In genomic region chr5:139388694-139389675, GRCm38 (mm10) we compare ENCODE assay signal across 8 mouse cellular contexts. TPM values are rescaled to one million over a fixed set of nuclear protein-coding genes. Genes with fewer than 3 reads are reported as not detected.
DNase-seq lines count a peak whose midpoint lies in the region; ATAC-seq lines count a peak whose summit lies in the region.

No protein-coding gene starts in this region.

- no peaks in the 10 kb centered on the region for H3K9me3 ChIP-seq in kidney, embryonic 15.5 days (replicated peaks)
- no peaks in the 10 kb centered on the region for H3K9me3 ChIP-seq in limb, embryonic 15.5 days
- H3K9me3 ChIP-seq in neural tube, embryonic 14.5 days (ENCODE audit: control insufficient read depth, low read length) = no peaks in the 10 kb centered on the region

- H3K4me3 ChIP-seq in kidney, embryonic 15.5 days (replicated peaks) = no peak overlapping the region
- no peak overlapping the region for H3K4me3 ChIP-seq in limb, embryonic 15.5 days
- H3K4me3 ChIP-seq in neural tube, embryonic 14.5 days (ENCODE audit: low read depth, low read length) = no peak overlapping the region

- no peak overlapping the region for H3K4me2 ChIP-seq in kidney, embryonic 15.5 days
- H3K4me2 ChIP-seq in limb, embryonic 15.5 days = no peak overlapping the region
- H3K4me2 ChIP-seq in neural tube, embryonic 14.5 days (ENCODE audit: low read depth, low read length) = no peak overlapping the region

- DNase-seq in kidney, adult 8-10 months = no peak
- peak; percentile 60 for DNase-seq in c-Kit-negative CD71-positive TER-119-positive erythroid progenitor cells, embryonic 14.5 days (ENCODE audit: low read depth, low spot score)
- peak; percentile 59 for DNase-seq in gastrocnemius, postnatal 14 days
- no peak for DNase-seq in adrenal gland, adult 18-20 months (ENCODE audit: low spot score in 2 of 2)

- no peaks in the 10 kb centered on the region for H3K27me3 ChIP-seq in kidney, embryonic 15.5 days
- H3K27me3 ChIP-seq in limb, embryonic 15.5 days = no peaks in the 10 kb centered on the region
- no peaks in the 10 kb centered on the region for H3K27me3 ChIP-seq in neural tube, embryonic 14.5 days (ENCODE audit: control insufficient read depth, insufficient read depth, low read length)

- peaks cover 5% of the 10 kb centered on the region; the same call in 1 of the 2 replicates for H3K36me3 ChIP-seq in kidney, embryonic 15.5 days
- H3K36me3 ChIP-seq in limb, embryonic 15.5 days = peaks cover 9% of the 10 kb centered on the region; the same call in 1 of the 2 replicates
- no peaks in the 10 kb centered on the region for H3K36me3 ChIP-seq in neural tube, embryonic 14.5 days (ENCODE audit: control insufficient read depth, insufficient read depth, low read length)

- intact Hi-C loops in gastrocnemius, postnatal 14 days (cut with DNase I; ENCODE audit: low total_unique reads) = no loop called here

- no peak for ATAC-seq in kidney, embryonic 15.5 days (replicated peaks; ENCODE audit: low FRiP score)
- no peak for ATAC-seq in limb, embryonic 15.5 days (ENCODE audit: insufficient number of reproducible peaks, low FRiP score, low TSS enrichment, low read depth)
- ATAC-seq in neural tube, embryonic 14.5 days (ENCODE audit: low read depth) = 0 out of 2 replicates have a peak, but pooled peaks have one; percentile 8
- ATAC-seq in granulocyte monocyte progenitor cell, adult 5-6 weeks (replicated peaks; ENCODE audit: poor library complexity, severe bottlenecking) = no peak

- peak overlapping the region; percentile 85 for H3K27ac ChIP-seq in kidney, embryonic 15.5 days
- peak overlapping the region; percentile 82 for H3K27ac ChIP-seq in limb, embryonic 15.5 days
- peak overlapping the region; percentile 66 for H3K27ac ChIP-seq in neural tube, embryonic 14.5 days (ENCODE audit: low read depth, low read length)

- 0 out of 2 replicates have a peak overlapping the region, but pooled peaks have one; percentile 21 for H3K9ac ChIP-seq in kidney, embryonic 15.5 days
- no peak overlapping the region for H3K9ac ChIP-seq in limb, embryonic 15.5 days
- H3K9ac ChIP-seq in neural tube, embryonic 14.5 days (replicated peaks; ENCODE audit: low read depth, low read length) = no peak overlapping the region

- H3K4me1 ChIP-seq in kidney, embryonic 15.5 days = peaks cover 78% of the 10 kb centered on the region
- peaks cover 41% of the 10 kb centered on the region for H3K4me1 ChIP-seq in limb, embryonic 15.5 days
- peaks cover 17% of the 10 kb centered on the region for H3K4me1 ChIP-seq in neural tube, embryonic 14.5 days (ENCODE audit: control insufficient read depth, insufficient read depth, low read length)

- WGBS in kidney, embryonic 15.5 days = 59% methylated on average over 17 of the region's 17 CpGs
- 40% methylated on average over 17 of the region's 17 CpGs for WGBS in limb, embryonic 15.5 days
- WGBS in neural tube, embryonic 14.5 days = 69% methylated on average over 17 of the region's 17 CpGs

RNA-seq across cellular contexts. Expression of gene Gpr146, which starts 11.5 kb away (rescaled TPM):
- polyA plus RNA-seq in kidney, embryonic 15.5 days (2015; fragmentation: Nextera tagmentation; extraction: Ambion mirVana) = 4.1 and 5.4 TPM in 2 replicates
- 10 to 100 TPM; 17.2 to 26.0 TPM for total RNA-seq in gastrocnemius, postnatal 14 days (2021)
- polyA plus RNA-seq in limb, embryonic 15.5 days (2015; fragmentation: Nextera tagmentation; extraction: Ambion mirVana) = 2.6 and 3.1 TPM in 2 replicates
- 1.8 and 2.2 TPM in 2 replicates for polyA plus RNA-seq in neural tube, embryonic 14.5 days (2014; fragmentation: Nextera tagmentation; extraction: Ambion mirVana)
- 10 to 100 TPM; 11.0 to 23.9 TPM for total RNA-seq in adrenal gland, adult 18-20 months (2021)
- total RNA-seq in granulocyte monocyte progenitor cell, adult 5-6 weeks (2014; fragmentation: Nextera tagmentation) = 5.0 and 7.3 TPM in 2 replicates
- total RNA-seq in granulocyte monocyte progenitor cell, adult 5-6 weeks (2017) = 4.0 and 5.4 TPM in 2 replicates

RNA-seq across cellular contexts. Expression of gene C130050O18Rik, which starts 16.1 kb away (rescaled TPM):
- polyA plus RNA-seq in kidney, embryonic 15.5 days (2015; fragmentation: Nextera tagmentation; extraction: Ambion mirVana) = 0.60 and 1.2 TPM in 2 replicates
- under 1 TPM; 0.39 to 0.60 TPM for total RNA-seq in gastrocnemius, postnatal 14 days (2021)
- polyA plus RNA-seq in limb, embryonic 15.5 days (2015; fragmentation: Nextera tagmentation; extraction: Ambion mirVana) = 7.1 and 10.4 TPM in 2 replicates
- 0.17 and 0.23 TPM in 2 replicates for polyA plus RNA-seq in neural tube, embryonic 14.5 days (2014; fragmentation: Nextera tagmentation; extraction: Ambion mirVana)
- total RNA-seq in adrenal gland, adult 18-20 months (2021) = under 1 TPM; 0.53 to 0.93 TPM
- 0.53 and 5.8 TPM in 2 replicates for total RNA-seq in granulocyte monocyte progenitor cell, adult 5-6 weeks (2014; fragmentation: Nextera tagmentation)
- 1.4 and 3.6 TPM in 2 replicates for total RNA-seq in granulocyte monocyte progenitor cell, adult 5-6 weeks (2017)

RNA-seq across cellular contexts. Expression of gene Gper1, which starts 34.0 kb away (rescaled TPM):
- 5.1 and 5.7 TPM in 2 replicates for polyA plus RNA-seq in kidney, embryonic 15.5 days (2015; fragmentation: Nextera tagmentation; extraction: Ambion mirVana)
- total RNA-seq in gastrocnemius, postnatal 14 days (2021) = 1 to 10 TPM; 2.2 to 2.4 TPM
- polyA plus RNA-seq in limb, embryonic 15.5 days (2015; fragmentation: Nextera tagmentation; extraction: Ambion mirVana) = 5.7 and 7.3 TPM in 2 replicates
- polyA plus RNA-seq in neural tube, embryonic 14.5 days (2014; fragmentation: Nextera tagmentation; extraction: Ambion mirVana) = 6.2 and 9.5 TPM in 2 replicates
- total RNA-seq in adrenal gland, adult 18-20 months (2021) = 1 to 10 TPM; 3.3 to 4.9 TPM
- total RNA-seq in granulocyte monocyte progenitor cell, adult 5-6 weeks (2014; fragmentation: Nextera tagmentation) = not detected in 2 replicates
- total RNA-seq in granulocyte monocyte progenitor cell, adult 5-6 weeks (2017) = not detected in 2 replicates

RNA-seq across cellular contexts. Expression of gene Cyp2w1, which starts 36.6 kb away (rescaled TPM):
- 0.16 and 0.60 TPM in 2 replicates for polyA plus RNA-seq in kidney, embryonic 15.5 days (2015; fragmentation: Nextera tagmentation; extraction: Ambion mirVana)
- not detected for total RNA-seq in gastrocnemius, postnatal 14 days (2021)
- polyA plus RNA-seq in limb, embryonic 15.5 days (2015; fragmentation: Nextera tagmentation; extraction: Ambion mirVana) = 22.8 and 23.5 TPM in 2 replicates
- polyA plus RNA-seq in neural tube, embryonic 14.5 days (2014; fragmentation: Nextera tagmentation; extraction: Ambion mirVana) = not detected in 2 replicates
- not detected for total RNA-seq in adrenal gland, adult 18-20 months (2021)
- not detected in 2 replicates for total RNA-seq in granulocyte monocyte progenitor cell, adult 5-6 weeks (2014; fragmentation: Nextera tagmentation)
- not detected in 2 replicates for total RNA-seq in granulocyte monocyte progenitor cell, adult 5-6 weeks (2017)

RNA-seq across cellular contexts. Expression of gene Cox19, which starts 37.8 kb away (rescaled TPM):
- 96.2 and 102 TPM in 2 replicates for polyA plus RNA-seq in kidney, embryonic 15.5 days (2015; fragmentation: Nextera tagmentation; extraction: Ambion mirVana)
- 10 to 100 TPM; 58.6 to 79.3 TPM for total RNA-seq in gastrocnemius, postnatal 14 days (2021)
- 90.6 and 94.2 TPM in 2 replicates for polyA plus RNA-seq in limb, embryonic 15.5 days (2015; fragmentation: Nextera tagmentation; extraction: Ambion mirVana)
- polyA plus RNA-seq in neural tube, embryonic 14.5 days (2014; fragmentation: Nextera tagmentation; extraction: Ambion mirVana) = 108 and 113 TPM in 2 replicates
- total RNA-seq in adrenal gland, adult 18-20 months (2021) = 100 to 1,000 TPM in 1 of 2 experiments, 10 to 100 TPM in 1; 75.7 to 130 TPM
- total RNA-seq in granulocyte monocyte progenitor cell, adult 5-6 weeks (2014; fragmentation: Nextera tagmentation) = 29.2 and 60.1 TPM in 2 replicates
- total RNA-seq in granulocyte monocyte progenitor cell, adult 5-6 weeks (2017) = 31.4 and 35.9 TPM in 2 replicates

Comparison
In these comparisons a context has a peak if more than half of its experiments do, and no peak if none do; other contexts are left out.
1. DNase-seq: peak in c-Kit-negative CD71-positive TER-119-positive erythroid progenitor cells, embryonic 14.5 days (single experiment) and gastrocnemius, postnatal 14 days (single experiment); none in kidney, adult 8-10 months (0 of 2) and adrenal gland, adult 18-20 months (0 of 2).
2. Peak in every context shown above with its lines, with median percentiles within 50 percentile points of each other: H3K27ac ChIP-seq.